Mouse (Mus musculus): ENCODE data around the gene Rpusd4.

GRCm38 (mm10) chr9:35317233-35317980 is 49.7 kb downstream of the Rpusd4 start:
- TF ChIP-seq CTCF (IDR thresholded peaks at IDR 0.05; ENCODE audit: low read depth, low read length) (no peak), POLR2A (IDR thresholded peaks at IDR 0.05; ENCODE audit: insufficient read depth, low read length) (no peak)
